Mouse (Mus musculus): ENCODE results near the gene Gpld1.

Gpld1 gene

DNA sequence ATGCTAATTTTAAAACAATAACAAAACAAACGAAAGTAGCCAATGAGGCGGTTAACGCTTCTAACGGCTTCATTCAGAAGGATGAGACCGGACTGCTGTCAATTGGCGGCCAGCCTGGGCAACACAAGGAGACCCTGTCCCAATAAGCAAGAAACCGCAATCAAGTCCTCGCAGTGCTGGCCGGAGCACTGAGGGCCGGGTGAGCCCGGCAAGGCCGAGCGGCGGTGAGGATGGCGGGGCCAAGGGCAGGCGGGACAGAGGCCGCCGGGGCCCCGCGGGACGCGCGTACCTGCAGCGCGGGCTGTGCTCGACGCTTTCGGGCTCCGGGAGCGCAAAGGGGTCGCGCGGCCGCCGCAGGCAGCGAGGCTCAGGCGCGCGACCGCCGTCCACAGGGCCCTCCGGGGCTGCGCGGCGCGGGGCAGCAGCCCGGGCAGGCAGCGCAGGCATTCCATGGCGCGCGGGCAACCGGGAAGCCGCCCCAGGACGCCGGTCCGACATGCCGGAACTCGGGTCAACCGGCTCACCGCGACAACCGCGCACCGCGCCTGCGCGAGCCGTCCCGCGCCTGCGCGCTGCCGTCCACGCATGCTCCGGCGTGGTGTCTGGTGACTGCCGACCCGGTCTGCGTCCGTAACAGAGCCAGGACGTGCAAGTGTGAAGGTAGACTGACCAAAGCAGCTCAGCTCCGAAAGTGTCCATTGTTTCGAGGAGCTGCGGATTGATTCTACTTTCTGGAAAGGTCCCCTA is 77.0 kb downstream of the Gpld1 start, which contains the start of gene Mrs2:
Gene Mrs2 (minus strand): TSS at position 587 of the 747 bp plus-strand sequence.
- peak; percentile 94 to 97 for DNase-seq (ENCODE audit: inconsistent age in 2 of 2, low spot score in 1 of 2)

GRCm38 (mm10) chr13:25020540-25020892 is 77.6 kb downstream of the Gpld1 start:
- DNase-seq (ENCODE audit: inconsistent age in 2 of 2, low spot score in 1 of 2): no peak

DNA sequence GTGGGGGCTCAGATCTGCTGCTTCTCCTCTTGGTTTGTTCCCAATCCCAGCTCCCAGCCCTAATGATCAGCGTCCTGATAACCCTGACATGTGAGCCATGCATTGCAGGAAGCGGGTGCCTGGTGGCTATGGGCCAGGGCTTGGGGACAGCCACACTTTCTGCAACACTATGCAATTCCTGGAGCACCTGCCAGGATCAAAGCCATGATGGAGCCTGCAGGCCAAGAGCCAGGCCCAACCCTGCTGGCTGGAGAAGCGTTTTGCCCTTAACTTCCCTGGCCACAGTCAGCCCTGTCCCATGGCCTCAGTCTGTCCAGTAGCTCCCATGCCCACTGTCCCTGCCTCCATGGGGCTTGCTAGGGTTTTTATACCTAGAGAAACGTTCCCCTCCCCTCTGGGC is 79.4 kb downstream of the Gpld1 start:
- DNase-seq (ENCODE audit: inconsistent age in 2 of 2, low spot score in 1 of 2): peak in 1 of 2 experiments; percentile 32

DNA sequence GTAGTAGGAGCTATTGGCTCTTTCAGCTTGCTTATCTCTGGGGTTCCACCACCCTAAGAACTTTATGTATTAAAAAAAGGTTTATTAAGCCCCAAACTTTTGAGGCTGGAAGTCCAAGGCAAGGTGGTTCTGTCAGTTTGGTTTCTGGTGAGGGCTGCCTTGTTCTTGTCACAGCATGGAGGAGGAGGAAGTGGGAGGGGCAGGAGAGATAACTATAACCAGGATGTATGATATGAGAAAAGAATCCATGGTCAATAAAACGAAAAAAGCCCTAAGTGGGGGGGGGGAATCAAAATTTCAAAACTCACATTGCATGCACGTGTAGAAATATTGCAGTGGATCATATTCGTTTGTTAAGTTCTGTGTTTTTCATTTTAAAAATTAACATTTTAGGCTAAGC is 80.2 kb downstream of the Gpld1 start:
- DNase-seq (ENCODE audit: inconsistent age in 2 of 2, low spot score in 1 of 2): no peak

- peak in 1 of 2 experiments; percentile 73 for DNase-seq (ENCODE audit: inconsistent age in 2 of 2, low spot score in 1 of 2)
These were observed 81.7 kb downstream of the Gpld1 start for GRCm38 (mm10) chr13:25024655-25025054.

DNA sequence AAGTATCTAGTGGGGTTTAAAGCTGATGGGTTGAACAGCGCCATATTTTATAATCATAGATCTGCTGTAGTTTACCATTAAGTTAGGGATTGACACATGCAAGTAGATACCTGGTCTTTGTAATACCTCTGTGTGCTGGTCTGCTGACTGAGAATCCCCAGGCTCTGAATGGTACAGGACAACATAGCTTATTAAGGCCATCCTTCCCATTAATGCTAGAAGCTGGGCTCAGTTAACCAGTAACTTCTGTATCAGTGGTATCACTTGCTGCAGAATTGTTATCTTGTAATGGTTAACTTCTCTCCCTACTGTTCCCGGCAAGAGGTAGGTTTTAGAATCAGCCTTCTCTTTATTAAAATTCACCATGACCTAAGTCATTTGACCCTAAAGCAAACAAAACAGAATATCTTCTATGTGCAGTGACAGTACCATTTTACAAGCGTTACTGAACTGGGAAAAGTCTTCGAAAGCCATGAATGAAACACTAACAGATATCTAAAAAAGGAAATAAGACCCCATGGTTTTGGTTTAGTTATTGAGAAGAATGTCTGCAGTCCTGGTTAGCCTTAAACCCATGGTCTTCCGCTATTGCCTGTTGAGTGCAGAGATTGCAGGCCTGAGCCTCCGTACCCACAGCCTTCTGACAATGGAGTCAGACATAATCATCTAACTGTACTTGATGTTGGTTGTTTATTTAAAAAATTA is 83.6 kb downstream of the Gpld1 start:
- DNase-seq (ENCODE audit: inconsistent age in 2 of 2, low spot score in 1 of 2): no peak

- peak in 1 of 2 experiments; percentile 14 for DNase-seq (ENCODE audit: inconsistent age in 2 of 2, low spot score in 1 of 2)
These were observed 84.1 kb downstream of the Gpld1 start for GRCm38 (mm10) chr13:25027114-25027425.

DNA sequence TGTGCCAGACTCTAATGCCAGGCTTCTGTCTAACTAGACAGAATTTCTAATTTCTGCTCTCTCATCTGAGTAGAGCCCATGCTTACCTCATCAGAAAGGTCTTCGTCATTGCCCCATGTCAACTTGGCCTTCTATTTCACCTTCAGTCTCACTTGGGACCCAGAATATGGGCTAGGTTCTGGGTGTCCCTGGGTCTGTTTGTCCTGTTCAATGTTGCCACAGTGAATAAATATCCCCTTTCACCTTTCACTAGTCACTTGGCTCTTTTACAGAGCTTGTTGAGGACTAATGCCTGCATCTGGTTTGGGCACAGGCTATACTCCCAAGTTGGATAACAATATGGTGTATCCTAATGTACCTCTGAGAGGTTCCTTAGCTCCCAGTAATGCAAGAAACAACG is 96.5 kb downstream of the Gpld1 start:
- peak in 1 of 2 experiments; percentile 11 for DNase-seq (ENCODE audit: inconsistent age in 2 of 2, low spot score in 1 of 2)
